Mouse (Mus musculus) left cerebral cortex, adult 8-10 months (tissue): ENCODE results near the gene Hoxc12. TPM values are rescaled to one million over a fixed set of nuclear protein-coding genes. Genes with fewer than 3 reads are reported as not detected.

Source experiments
- DNase-seq, 2 experiments: peaks; one replicate each; pipeline ENCODE4 v3.0.0; 2022; ENCODE audit warnings: low spot score in 2 of 2
- total RNA-seq, 4 experiments: library from RNA; stranded (reverse); gene quantifications; 2 replicates each; pipeline ENCODE4 v1.2.4; 2022

Hoxc12 gene
- total RNA-seq: not detected

GRCm38 (mm10) chr15:102936279-102936972, at the start of gene Hoxc12:
Hoxc12 (plus strand) TSS chr15:102936757.
- DNase-seq: no peak

- no peak for DNase-seq
These were observed 41.4 kb upstream of the Hoxc12 start for GRCm38 (mm10) chr15:102895115-102895514.

- no peak for DNase-seq
These were observed 31.6 kb upstream of the Hoxc12 start for GRCm38 (mm10) chr15:102904946-102905345.

- no peak for DNase-seq
These were observed 27.0 kb upstream of the Hoxc12 start for GRCm38 (mm10) chr15:102909536-102909935.

- DNase-seq: no peak
These were observed 26.5 kb upstream of the Hoxc12 start for GRCm38 (mm10) chr15:102910038-102910437.

- DNase-seq: no peak
These were observed 26.0 kb upstream of the Hoxc12 start for GRCm38 (mm10) chr15:102910496-102911095.

GRCm38 (mm10) chr15:102913038-102913585, 23.4 kb upstream of the Hoxc12 start:
- DNase-seq: no peak

GRCm38 (mm10) chr15:102917972-102918572, 18.5 kb upstream of the Hoxc12 start:
- DNase-seq: no peak

- DNase-seq: no peak
These were observed 17.8 kb upstream of the Hoxc12 start for GRCm38 (mm10) chr15:102918611-102919265.

- DNase-seq: no peak
These were observed 17.0 kb upstream of the Hoxc12 start for GRCm38 (mm10) chr15:102919336-102920180.

GRCm38 (mm10) chr15:102920619-102921018, 15.9 kb upstream of the Hoxc12 start:
- DNase-seq: no peak

GRCm38 (mm10) chr15:102921053-102922011, 15.2 kb upstream of the Hoxc12 start, which contains the start of gene Hoxc13:
Hoxc13 (plus strand) TSS chr15:102921103.
- DNase-seq: no peak

GRCm38 (mm10) chr15:102922012-102922362, 14.6 kb upstream of the Hoxc12 start:
- no peak for DNase-seq

GRCm38 (mm10) chr15:102922636-102923500, 13.7 kb upstream of the Hoxc12 start:
- no peak for DNase-seq

GRCm38 (mm10) chr15:102927032-102927645, 9.4 kb upstream of the Hoxc12 start:
- DNase-seq: no peak

- DNase-seq: no peak
These were observed 4.7 kb upstream of the Hoxc12 start for GRCm38 (mm10) chr15:102931706-102932358.

- DNase-seq: no peak
These were observed 2.1 kb upstream of the Hoxc12 start for GRCm38 (mm10) chr15:102934438-102934837.

GRCm38 (mm10) chr15:102934897-102935296, 1.7 kb upstream of the Hoxc12 start:
- DNase-seq: no peak
